Mouse (Mus musculus) E14TG2a.4 (cell line): ENCODE measurements around the gene Ddx10.

Experiments used
- CTCF ChIP-seq: conservative IDR thresholded peaks from 2 replicates; pipeline ENCODE4 v1.5.1; 2014; ENCODE audit warnings: low read length
- NANOG ChIP-seq: IDR thresholded peaks from 2 replicates; pipeline ENCODE4 v1.6.1; 2014; ENCODE audit warnings: borderline replicate concordance, low read length, mixed read lengths
- POU5F1 ChIP-seq: IDR thresholded peaks from 2 replicates; pipeline ENCODE4 v1.6.1; 2014; ENCODE audit warnings: low read length, borderline replicate concordance

DNA sequence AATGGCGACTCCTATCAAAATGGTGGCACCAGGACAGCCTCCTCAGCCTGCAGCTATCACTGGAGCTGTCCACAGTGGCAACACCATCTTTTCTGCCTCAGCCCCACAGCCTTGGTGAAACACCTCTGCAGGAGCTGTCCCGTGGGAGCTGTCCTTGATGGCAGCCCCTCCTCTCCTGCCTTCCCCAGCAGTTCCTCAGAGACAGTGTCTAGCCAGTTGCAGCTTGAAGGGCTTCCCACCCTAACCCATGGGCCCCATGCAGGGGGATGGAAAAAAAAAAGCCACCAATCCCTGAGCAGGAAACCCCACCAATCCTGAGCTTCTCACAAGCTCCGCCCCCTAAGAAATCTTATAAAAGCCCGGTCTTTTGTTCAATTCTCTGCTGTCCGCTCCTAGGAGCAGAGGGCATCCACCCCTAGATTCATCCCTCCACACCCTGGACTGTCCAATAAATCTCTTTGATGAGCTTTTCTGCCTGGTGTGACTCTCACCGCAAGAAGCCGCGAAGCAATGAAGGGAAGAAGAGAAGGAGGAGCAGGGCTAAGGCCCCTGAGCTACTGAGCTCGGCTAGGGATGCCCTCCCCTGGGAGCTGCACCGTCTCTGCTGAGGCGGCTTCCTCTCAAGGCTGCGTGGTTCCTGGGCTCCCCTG, 176.9 kb downstream of the Ddx10 start:
- no peak for TF ChIP-seq CTCF
- no peak for TF ChIP-seq POU5F1
- no peak for TF ChIP-seq NANOG
